ENCODE assay signal across 26 mouse cellular contexts in the genomic region with DNA sequence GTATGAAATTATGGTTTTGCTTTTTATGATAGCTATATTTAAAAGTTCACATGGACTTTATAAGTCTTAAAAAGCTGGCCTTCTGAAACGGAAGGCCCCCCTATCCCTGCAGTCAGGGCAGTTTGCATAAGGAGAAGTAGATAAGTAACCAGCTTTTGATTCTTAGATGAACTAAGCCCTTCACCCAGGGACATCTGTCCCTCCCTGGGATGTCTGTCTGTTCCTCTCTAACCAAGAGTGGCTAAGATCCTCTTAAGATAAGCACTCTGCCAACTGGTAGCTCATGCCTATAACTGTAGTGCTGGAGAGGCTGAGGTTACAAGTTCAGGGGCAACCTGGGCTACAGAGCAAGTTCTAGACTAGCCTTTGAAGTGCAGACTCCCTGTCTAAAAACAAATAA. TPM values are rescaled to one million over a fixed set of nuclear protein-coding genes. Genes with fewer than 3 reads are reported as not detected.
"Had no signal": no experiment of that assay in that cellular context is flagged by ENCODE, and none has a peak within 500 bp of the region (broad histone marks: within the 10 kb centered on the region; RNA-seq: fewer than 3 reads in every experiment).

No protein-coding gene starts in this region.

- ATAC-seq: hindbrain, embryonic 16.5 days; inflammation-experienced regulatory T-cells, adult 6 months; intestine, embryonic 15.5 days had no signal

- H3K27me3 ChIP-seq: heart, embryonic 12.5 days; hindbrain, embryonic 12.5 days; intestine, embryonic 15.5 days; limb, embryonic 13.5 days; limb, embryonic 15.5 days; liver, embryonic 13.5 days had no signal

- H3K9me3 ChIP-seq: heart, embryonic 12.5 days; hindbrain, embryonic 10.5 days; hindbrain, embryonic 12.5 days; intestine, embryonic 15.5 days; limb, embryonic 13.5 days; limb, embryonic 15.5 days; liver, embryonic 13.5 days had no signal

- H3K36me3 ChIP-seq: heart, embryonic 12.5 days; hindbrain, embryonic 10.5 days; hindbrain, embryonic 12.5 days; intestine, embryonic 15.5 days; limb, embryonic 13.5 days; limb, embryonic 15.5 days; liver, embryonic 13.5 days had no signal

- H3K9ac ChIP-seq: heart, embryonic 12.5 days; hindbrain, embryonic 12.5 days; hindbrain, embryonic 14.5 days; intestine, embryonic 15.5 days; limb, embryonic 13.5 days; limb, embryonic 15.5 days; liver, embryonic 13.5 days had no signal

- H3K27ac ChIP-seq: gastrocnemius, adult 2 months; heart, adult 2 months; hindbrain, embryonic 10.5 days; hindbrain, embryonic 12.5 days; hindbrain, embryonic 14.5 days; intestine, embryonic 15.5 days; layer of hippocampus, adult 2 months; limb, embryonic 13.5 days; limb, embryonic 15.5 days; liver, embryonic 13.5 days had no signal

- H3K4me3 ChIP-seq: gastrocnemius, adult 2 months; heart, adult 2 months; heart, embryonic 12.5 days; hindbrain, embryonic 10.5 days; hindbrain, embryonic 12.5 days; intestine, embryonic 15.5 days; layer of hippocampus, adult 2 months; limb, embryonic 13.5 days; limb, embryonic 15.5 days; liver, embryonic 13.5 days had no signal

- H3K4me2 ChIP-seq: heart, embryonic 12.5 days; hindbrain, embryonic 12.5 days; hindbrain, embryonic 14.5 days; intestine, embryonic 15.5 days; limb, embryonic 13.5 days; limb, embryonic 15.5 days; liver, embryonic 13.5 days had no signal

- H3K4me1 ChIP-seq: heart, embryonic 12.5 days; hindbrain, embryonic 10.5 days; hindbrain, embryonic 12.5 days; intestine, embryonic 15.5 days; limb, embryonic 13.5 days; limb, embryonic 15.5 days; liver, embryonic 13.5 days had no signal

- DNase-seq: gastrocnemius, adult 2 months; gastrocnemius, postnatal 10 days; gastrocnemius, postnatal 25 days; heart, adult 2 months; heart, postnatal 10 days; heart, postnatal 4 days; kidney, adult 18-20 months; kidney, adult 8-10 months; kidney, postnatal 10 days; kidney, postnatal 25 days; kidney, postnatal 4 days; layer of hippocampus, adult 9-11 months; layer of hippocampus, postnatal 36 days; left cerebral cortex, postnatal 4 days; liver, embryonic 13.5 days had no signal

RNA-seq across cellular contexts. Expression of a gene that starts 25.4 kb away (rescaled TPM):
- total RNA-seq: granulocyte monocyte progenitor cell, adult 5-6 weeks had no signal
- polyA plus RNA-seq: inflammation-experienced regulatory T-cells, adult 6 months had no signal
